Mouse (Mus musculus) liver, adult 2 months (tissue): ENCODE results near the gene Shroom3. TPM values are rescaled to one million over a fixed set of nuclear protein-coding genes. Genes with fewer than 3 reads are reported as not detected.

ENCODE experiments used
- DNase-seq: peaks from one replicate; pipeline ENCODE4 v3.0.0-alpha.2; 2011; ENCODE audit warnings: low read depth, low spot score; ENCODE audit errors: extremely low read depth
- H3K27ac ChIP-seq: fragments of 200-500 bp; replicated peaks from 2 replicates; pipeline ENCODE4 v1.5.1; 2012; ENCODE audit warnings: low read depth, mild to moderate bottlenecking, control low read depth, inconsistent platforms, low read length; ENCODE audit not compliant: insufficient read depth
- H3K27me3 ChIP-seq: fragments of 200-500 bp; 2 replicates; pipeline ENCODE4 v1.6.1; 2012; ENCODE audit warnings: mild to moderate bottlenecking, moderate library complexity, low read length, inconsistent platforms; ENCODE audit not compliant: control insufficient read depth, insufficient read depth
- H3K36me3 ChIP-seq: fragments of 200-500 bp; 2 replicates; pipeline ENCODE4 v1.6.1; 2012; ENCODE audit warnings: low read length, inconsistent platforms; ENCODE audit not compliant: control insufficient read depth, insufficient read depth
- H3K4me1 ChIP-seq: fragments of 200-500 bp; 2 replicates; pipeline ENCODE4 v1.6.1; 2011; ENCODE audit warnings: low read length; ENCODE audit not compliant: control insufficient read depth, insufficient read depth
- H3K4me3 ChIP-seq: fragments of 200-500 bp; 2 replicates; pipeline ENCODE4 v1.5.1; 2011; ENCODE audit warnings: low read depth, mild to moderate bottlenecking, control low read depth, low read length, moderate library complexity; ENCODE audit not compliant: insufficient read depth
- H3K79me2 ChIP-seq: fragments of 200-500 bp; 2 replicates; pipeline ENCODE4 v1.6.1; 2012; ENCODE audit warnings: inconsistent platforms, mild to moderate bottlenecking, low read length, moderate library complexity; ENCODE audit not compliant: control insufficient read depth, insufficient read depth
- H3K9ac ChIP-seq: fragments of 200-500 bp; 2 replicates; pipeline ENCODE4 v1.6.1; 2012; ENCODE audit warnings: low read depth, mild to moderate bottlenecking, control low read depth, inconsistent platforms, low read length
- CTCF ChIP-seq: fragments of 200-500 bp; IDR thresholded peaks from 2 replicates; pipeline ENCODE4 v1.5.1; 2011; ENCODE audit warnings: low read depth, low read length, control low read depth
- POLR2A ChIP-seq: fragments of 200-500 bp; IDR thresholded peaks from 2 replicates; pipeline ENCODE4 v1.6.1; 2011; ENCODE audit warnings: low read length, control low read depth; ENCODE audit not compliant: insufficient read depth; ENCODE audit errors: extremely low read depth
- WGBS: fragments of 180-500 bp; shearing (Covaris S2); methylation state at CpG from one replicate; pipeline ENCODE4 v1.1.7; 2018; 5-methylcytosine and 5-hydroxymethylcytosine counted together
- polyA plus RNA-seq: library from polyadenylated mRNA; depleted of rRNA; stranded (reverse); fragments of >200 nt; gene quantifications from 2 replicates; pipeline ENCODE4 v1.2.3, GENCODE M21; 2012
- total RNA-seq: library from RNA; depleted of rRNA; stranded (reverse); fragments of >200 nt; gene quantifications from 2 replicates; pipeline ENCODE4 v1.2.3, GENCODE M21; 2014

Gene Shroom3
- total and polyA plus RNA-seq, 2 experiments, result 4.0 to 4.1 TPM

- peaks cover 21% of the 10 kb centered on the region for H3K4me1 ChIP-seq
- 80% methylated on average over 7 of the region's 7 CpGs for WGBS
- no peak for DNase-seq
- no peaks in the 10 kb centered on the region for H3K27me3 ChIP-seq
- no peaks in the 10 kb centered on the region for H3K36me3 ChIP-seq
- H3K27ac ChIP-seq, result no peak overlapping the region
- H3K9ac ChIP-seq, result no peak overlapping the region
- no peaks in the 10 kb centered on the region for H3K79me2 ChIP-seq
- no peak overlapping the region for H3K4me3 ChIP-seq
- TF ChIP-seq POLR2A, result no peak
These were observed 77.3 kb downstream of the Shroom3 start for GRCm38 (mm10) chr5:92760542-92760941.

GRCm38 (mm10) chr5:92761615-92762353 lies 78.5 kb downstream of the Shroom3 start:
- H3K9ac ChIP-seq, result no peak overlapping the region
- no peaks in the 10 kb centered on the region for H3K36me3 ChIP-seq
- H3K27me3 ChIP-seq, result no peaks in the 10 kb centered on the region
- 32% methylated on average over 9 of the region's 9 CpGs for WGBS
- H3K4me3 ChIP-seq, result no peak overlapping the region
- H3K79me2 ChIP-seq, result no peaks in the 10 kb centered on the region
- TF ChIP-seq CTCF (no peak), POLR2A (no peak)
- no peak overlapping the region for H3K27ac ChIP-seq
- peaks cover 21% of the 10 kb centered on the region for H3K4me1 ChIP-seq
- DNase-seq, result peak; percentile 74

- H3K27me3 ChIP-seq, result no peaks in the 10 kb centered on the region
- H3K27ac ChIP-seq, result no peak overlapping the region
- WGBS, result 48% methylated on average over 5 of the region's 5 CpGs
- no peak overlapping the region for H3K9ac ChIP-seq
- DNase-seq, result peak; percentile 73
- no peaks in the 10 kb centered on the region for H3K36me3 ChIP-seq
- H3K4me1 ChIP-seq, result peaks cover 21% of the 10 kb centered on the region
- TF ChIP-seq POLR2A, result no peak
- TF ChIP-seq CTCF, result no peak
- no peaks in the 10 kb centered on the region for H3K79me2 ChIP-seq
- no peak overlapping the region for H3K4me3 ChIP-seq
These were observed 79.2 kb downstream of the Shroom3 start for GRCm38 (mm10) chr5:92762425-92762824.

GRCm38 (mm10) chr5:92763546-92763952 lies 80.3 kb downstream of the Shroom3 start:
- no peak overlapping the region for H3K9ac ChIP-seq
- peaks cover 21% of the 10 kb centered on the region for H3K4me1 ChIP-seq
- DNase-seq, result no peak
- H3K79me2 ChIP-seq, result no peaks in the 10 kb centered on the region
- H3K36me3 ChIP-seq, result no peaks in the 10 kb centered on the region
- no peak overlapping the region for H3K27ac ChIP-seq
- no peak overlapping the region for H3K4me3 ChIP-seq
- no peaks in the 10 kb centered on the region for H3K27me3 ChIP-seq
- TF ChIP-seq POLR2A (no peak), CTCF (no peak)
- 53% methylated on average over 4 of the region's 4 CpGs for WGBS

- no peaks in the 10 kb centered on the region for H3K27me3 ChIP-seq
- TF ChIP-seq POLR2A (no peak), CTCF (no peak)
- DNase-seq, result no peak
- no peak overlapping the region for H3K4me3 ChIP-seq
- no peak overlapping the region for H3K27ac ChIP-seq
- no peak overlapping the region for H3K9ac ChIP-seq
- 32% methylated on average over 4 of the region's 4 CpGs for WGBS
- H3K79me2 ChIP-seq, result no peaks in the 10 kb centered on the region; the same call in 1 of the 2 replicates
- H3K36me3 ChIP-seq, result no peaks in the 10 kb centered on the region
- peaks cover 9% of the 10 kb centered on the region for H3K4me1 ChIP-seq
These were observed 83.1 kb downstream of the Shroom3 start for GRCm38 (mm10) chr5:92766301-92766700.

GRCm38 (mm10) chr5:92767194-92767777 lies 84.1 kb downstream of the Shroom3 start:
- no peak overlapping the region for H3K9ac ChIP-seq
- no peak overlapping the region for H3K4me3 ChIP-seq
- 72% methylated on average over 7 of the region's 7 CpGs for WGBS
- TF ChIP-seq CTCF, result no peak
- TF ChIP-seq POLR2A, result no peak
- H3K27ac ChIP-seq, result no peak overlapping the region
- H3K36me3 ChIP-seq, result no peaks in the 10 kb centered on the region
- H3K4me1 ChIP-seq, result peaks cover 1% of the 10 kb centered on the region; the same call in 1 of the 2 replicates
- H3K79me2 ChIP-seq, result no peaks in the 10 kb centered on the region; the same call in 1 of the 2 replicates
- no peak for DNase-seq
- no peaks in the 10 kb centered on the region for H3K27me3 ChIP-seq
